Mouse (Mus musculus) Muller cell, postnatal 12 days (primary cell): ENCODE results near the gene Oas1a.
"Not testable (repeated sequence)": the region's sequence is repeated elsewhere in the genome, so short reads cannot be mapped to it uniquely, and the experiment has no call there.

Experiments used
- DNase-seq: peaks from one replicate; pipeline ENCODE4 v3.0.0-alpha.2; 2015; ENCODE audit errors: inconsistent ontology term

Gene Oas1a

GRCm38 (mm10) chr5:120893866-120894265 lies 13.5 kb downstream of the Oas1a start:
- not testable (repeated sequence) for DNase-seq

DNA sequence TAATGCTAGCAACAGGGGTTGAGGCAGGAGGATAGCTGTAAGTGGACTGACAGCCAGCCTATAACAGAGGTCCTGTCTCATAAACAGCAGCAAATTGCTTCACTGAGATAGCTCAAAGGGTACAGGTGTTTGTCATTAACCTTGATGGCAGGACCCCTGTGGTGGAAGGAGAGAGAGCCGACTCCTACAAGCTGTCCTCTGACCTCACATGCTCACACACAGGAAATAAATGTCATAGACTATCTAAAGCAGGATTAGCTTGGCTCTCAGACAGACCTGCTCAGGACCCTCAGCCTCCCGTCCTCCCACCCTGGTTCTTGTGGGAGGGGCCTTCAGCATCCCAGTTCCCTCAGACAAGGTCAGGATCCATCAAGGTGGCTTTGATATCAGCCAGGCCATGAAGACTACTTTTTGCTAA lies 15.1 kb downstream of the Oas1a start:
- no peak for DNase-seq

- not testable (repeated sequence) for DNase-seq
Observed at GRCm38 (mm10) chr5:120891566-120892242, 15.6 kb downstream of the Oas1a start.

DNA sequence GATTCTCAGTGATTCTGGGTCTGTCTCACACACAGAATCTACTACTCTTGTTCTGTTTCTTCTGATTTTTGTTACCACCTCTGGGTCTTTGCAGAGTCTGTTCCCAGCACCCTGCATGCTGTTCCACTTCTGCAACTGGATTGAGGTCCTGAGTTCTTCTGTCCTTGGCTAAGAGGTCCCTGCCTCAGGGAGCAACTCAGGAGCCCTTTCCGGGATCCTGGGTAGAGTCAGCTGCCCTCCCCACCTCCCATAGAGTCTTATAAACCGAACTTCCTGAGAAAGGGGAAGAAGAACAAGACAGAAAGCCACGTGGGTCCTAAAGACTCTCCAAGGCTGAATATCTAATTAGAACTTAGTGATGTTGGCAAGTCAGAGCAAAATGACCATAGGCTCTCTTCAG lies 16.3 kb downstream of the Oas1a start:
- DNase-seq, result no peak

DNA sequence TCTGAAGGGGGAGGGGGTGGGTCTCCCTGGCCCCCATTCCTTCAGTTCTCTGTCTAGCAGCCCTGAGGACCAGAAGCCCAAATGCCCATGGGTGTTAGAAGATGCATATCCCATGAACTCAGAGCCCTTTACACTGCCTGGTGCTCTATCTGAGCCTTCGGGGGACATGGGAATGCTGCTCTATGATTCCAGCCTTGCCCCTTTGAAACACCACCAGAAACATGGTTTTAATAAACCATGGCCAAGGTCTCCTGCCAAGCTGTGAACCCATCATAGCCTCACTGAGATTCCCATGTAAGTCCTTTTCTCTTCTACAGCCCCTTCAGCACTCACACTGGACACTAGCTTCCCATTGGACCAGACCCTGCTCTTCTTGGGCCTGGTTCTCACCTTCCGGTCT lies 17.3 kb downstream of the Oas1a start:
- no peak for DNase-seq

DNA sequence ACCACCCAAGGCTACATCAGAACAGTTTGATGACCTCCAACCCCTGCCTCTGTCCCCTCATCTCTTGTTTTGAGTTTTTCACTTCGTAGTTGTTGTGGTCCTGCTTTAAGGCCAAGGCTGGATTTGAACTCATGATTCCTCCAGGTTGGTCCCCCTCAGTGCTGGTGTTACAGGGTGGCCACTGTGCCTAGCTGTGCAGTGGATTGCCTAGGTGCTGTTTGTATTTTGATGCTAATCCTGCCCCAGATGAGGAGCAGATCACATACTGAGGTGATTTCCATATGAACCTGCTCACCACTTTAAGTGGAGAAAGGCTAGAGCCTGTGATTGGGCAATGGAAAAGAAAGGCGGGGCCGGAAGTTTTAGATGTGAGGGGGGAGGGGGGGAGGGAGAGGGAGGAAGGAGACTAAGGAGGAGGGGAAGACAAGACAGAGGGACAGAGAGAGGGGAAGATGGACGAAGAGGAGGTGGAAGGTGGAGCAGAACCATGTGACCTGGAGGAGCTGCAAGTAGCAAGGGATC lies 19.0 kb downstream of the Oas1a start:
- DNase-seq, result not testable (repeated sequence)

DNA sequence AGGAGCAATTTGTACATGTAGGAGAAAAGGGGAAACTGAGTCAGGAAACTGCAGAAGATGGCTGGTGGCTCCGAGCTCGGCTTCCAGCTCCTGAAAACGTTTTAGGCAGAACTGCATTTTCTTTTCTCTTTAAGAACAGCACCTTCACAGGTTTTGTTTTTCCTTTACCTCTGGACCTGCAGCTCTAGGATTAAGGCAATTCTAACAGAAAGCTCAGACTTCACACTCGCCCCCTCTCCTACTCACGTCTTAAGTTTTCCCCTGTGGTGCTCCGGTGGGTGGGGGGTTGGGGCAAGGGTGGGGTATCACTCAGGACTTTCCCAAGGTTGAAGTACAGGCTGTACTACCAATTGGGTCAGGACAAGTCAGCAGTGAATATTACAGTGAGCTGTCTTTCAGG lies 19.5 kb downstream of the Oas1a start:
- DNase-seq, result no peak

DNA sequence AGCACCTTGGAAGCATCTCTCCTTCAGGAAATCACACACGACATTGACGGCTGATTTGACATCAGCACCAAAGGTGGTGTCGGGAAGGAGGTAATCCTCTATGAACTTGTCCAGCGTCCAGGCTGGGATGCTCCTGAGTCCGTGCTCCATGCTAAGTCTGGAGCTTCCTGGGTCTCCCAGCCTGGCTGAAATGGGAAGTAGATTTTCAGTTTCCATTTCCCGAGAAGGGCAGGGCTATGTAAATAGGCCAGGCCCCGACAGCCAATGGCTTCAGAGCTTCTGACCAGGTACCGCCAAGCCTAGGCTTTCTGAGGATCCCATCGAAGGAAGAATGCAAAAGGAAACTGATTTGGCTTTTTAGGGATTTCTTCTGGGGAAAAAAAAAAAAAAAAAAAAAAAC lies 19.9 kb downstream of the Oas1a start, which contains the start of gene Oas1g:
Gene Oas1g, minus strand, starts transcription at position 201 of the 400 bp plus-strand sequence.
- DNase-seq, result not testable (repeated sequence)

GRCm38 (mm10) chr5:120881681-120882080 lies 25.6 kb downstream of the Oas1a start:
- DNase-seq, result not testable (repeated sequence)

DNA sequence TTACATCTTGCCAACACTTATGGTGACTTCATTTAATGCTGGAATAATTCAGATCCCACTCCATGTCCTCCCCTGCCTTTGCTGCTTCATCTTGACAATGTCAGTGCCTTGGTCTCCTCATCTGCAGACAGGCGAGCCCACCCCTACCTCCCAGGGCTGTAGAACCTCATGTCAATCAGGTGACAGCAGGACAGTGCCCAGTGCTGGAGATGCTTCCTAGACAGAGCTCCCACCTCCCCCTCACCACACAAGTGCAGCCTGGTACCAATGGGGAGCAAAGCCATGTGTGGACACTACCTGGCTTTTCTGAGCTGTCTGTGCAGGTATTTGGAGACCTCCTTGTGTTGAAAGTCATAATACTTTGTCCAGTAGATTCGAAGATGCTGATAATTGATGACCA lies 28.5 kb downstream of the Oas1a start:
- DNase-seq, result not testable (repeated sequence)

DNA sequence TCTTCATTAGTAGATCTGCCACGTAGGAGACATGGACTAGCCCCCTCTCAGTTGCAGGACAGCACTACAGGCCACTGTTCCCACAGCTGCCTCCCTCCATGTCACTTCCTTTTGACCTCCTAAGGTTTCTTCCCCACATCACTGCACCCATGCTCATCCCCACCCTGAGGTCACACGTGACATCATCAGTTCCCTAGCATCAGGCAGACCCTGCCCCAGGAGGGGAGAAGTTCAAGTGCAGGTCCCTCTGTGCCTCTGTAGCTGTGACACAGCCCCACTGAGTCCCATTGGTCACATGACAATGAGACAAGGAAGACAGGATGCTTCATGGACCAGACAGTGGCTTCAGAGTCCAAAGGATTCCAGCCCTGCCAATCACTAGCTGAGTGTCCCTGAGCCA lies 29.9 kb downstream of the Oas1a start:
- not testable (repeated sequence) for DNase-seq

- DNase-seq, result not testable (repeated sequence)
Observed at GRCm38 (mm10) chr5:120876839-120877238, 30.5 kb downstream of the Oas1a start.

GRCm38 (mm10) chr5:120871469-120871868 lies 35.9 kb downstream of the Oas1a start:
- no peak for DNase-seq

GRCm38 (mm10) chr5:120870782-120871181 lies 36.5 kb downstream of the Oas1a start:
- no peak for DNase-seq

DNA sequence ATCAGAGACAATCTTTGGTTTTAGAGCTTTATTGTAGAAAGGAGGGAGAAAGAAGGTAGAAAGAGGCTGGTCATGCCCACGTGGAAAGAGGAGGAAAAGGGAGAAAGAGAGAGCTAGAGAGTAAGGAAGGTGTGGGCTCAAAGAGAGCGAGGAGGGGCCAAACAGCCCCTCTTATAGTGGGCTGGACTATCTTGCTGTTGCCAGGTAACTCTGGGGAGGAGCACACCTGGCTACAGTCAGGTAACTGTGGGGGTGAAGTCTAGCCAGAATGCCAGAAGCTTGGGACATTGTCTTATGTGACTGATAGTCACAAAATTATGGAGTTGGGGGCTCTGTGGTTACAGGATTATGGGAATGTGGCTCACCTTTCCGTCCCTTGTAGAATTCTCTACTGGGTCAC lies 37.2 kb downstream of the Oas1a start:
- no peak for DNase-seq

DNA sequence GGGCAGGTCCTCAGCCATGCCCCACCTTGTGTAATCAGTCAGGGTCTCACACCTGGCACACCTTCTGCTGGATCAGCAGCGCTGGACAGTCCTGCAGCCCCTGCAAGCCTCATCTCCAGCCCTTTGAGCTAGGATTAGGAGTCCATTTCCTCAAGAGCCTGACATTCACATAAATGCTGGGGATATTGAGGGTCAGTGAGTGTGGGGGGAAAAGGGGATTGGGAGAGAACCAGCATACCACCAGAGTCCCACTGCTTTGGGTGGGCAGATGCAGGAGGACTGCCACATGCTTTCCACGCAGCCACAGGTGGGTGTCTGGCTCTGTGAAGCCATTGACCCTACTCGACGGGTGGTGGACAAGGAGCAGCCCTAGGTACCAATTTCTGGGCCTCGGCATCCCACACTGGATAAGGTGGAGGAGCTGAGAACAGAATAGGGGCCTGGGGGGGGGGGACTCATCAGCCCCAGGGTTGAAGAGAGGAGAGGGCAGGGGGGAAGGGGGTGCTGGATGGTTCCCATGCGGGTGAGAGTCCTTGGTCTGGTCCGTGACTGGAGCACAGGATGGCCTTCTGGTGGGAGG lies 37.8 kb downstream of the Oas1a start:
- no peak for DNase-seq

DNA sequence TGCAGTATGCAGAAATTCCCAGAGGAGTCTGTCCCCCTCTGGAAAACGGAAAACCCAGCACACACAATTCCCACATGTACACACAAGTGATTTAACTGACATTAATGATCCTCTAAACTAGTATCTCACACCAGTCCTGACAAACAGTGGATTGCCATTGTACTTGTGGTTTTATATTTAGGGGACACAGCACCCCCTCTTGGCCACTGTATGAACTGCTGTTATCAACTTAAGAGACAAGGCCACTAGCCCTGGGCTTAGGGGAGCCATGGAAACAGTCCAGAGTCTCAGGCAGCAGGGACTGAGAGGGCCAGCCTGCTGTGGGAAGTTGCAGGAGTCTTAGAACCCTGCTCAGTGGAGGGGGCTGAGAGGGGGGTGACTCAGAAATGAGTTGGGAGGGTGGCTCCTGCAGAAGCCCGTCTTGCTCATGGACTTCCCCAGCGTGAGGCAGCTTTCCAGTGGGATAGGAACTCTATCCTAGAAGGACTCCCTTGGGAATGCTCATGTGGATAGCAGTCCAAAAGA lies 41.9 kb downstream of the Oas1a start:
- DNase-seq, result peak; percentile 41

GRCm38 (mm10) chr5:120861121-120861520 lies 46.2 kb downstream of the Oas1a start, which contains the start of gene Oas1h:
Gene Oas1h, plus strand, starts transcription at chr5:120861421.
- DNase-seq, result no peak

- DNase-seq, result no peak
Observed at GRCm38 (mm10) chr5:120859241-120859640, 48.1 kb downstream of the Oas1a start.

GRCm38 (mm10) chr5:120849601-120850136 lies 57.7 kb downstream of the Oas1a start:
- DNase-seq, result peak; percentile 32

- no peak for DNase-seq
Observed at GRCm38 (mm10) chr5:120847067-120847466, 60.3 kb downstream of the Oas1a start, which contains the start of gene Oas1f. Gene Oas1f, plus strand, starts transcription at chr5:120847367.
